Mouse (Mus musculus): Measurements from ENCODE around the gene Pdcd10. TPM values are rescaled to one million over a fixed set of nuclear protein-coding genes. Genes with fewer than 3 reads are reported as not detected.

The Pdcd10 gene
- polyA plus RNA-seq, 1 experiment from 2014 or later, result 64.4 TPM

DNA sequence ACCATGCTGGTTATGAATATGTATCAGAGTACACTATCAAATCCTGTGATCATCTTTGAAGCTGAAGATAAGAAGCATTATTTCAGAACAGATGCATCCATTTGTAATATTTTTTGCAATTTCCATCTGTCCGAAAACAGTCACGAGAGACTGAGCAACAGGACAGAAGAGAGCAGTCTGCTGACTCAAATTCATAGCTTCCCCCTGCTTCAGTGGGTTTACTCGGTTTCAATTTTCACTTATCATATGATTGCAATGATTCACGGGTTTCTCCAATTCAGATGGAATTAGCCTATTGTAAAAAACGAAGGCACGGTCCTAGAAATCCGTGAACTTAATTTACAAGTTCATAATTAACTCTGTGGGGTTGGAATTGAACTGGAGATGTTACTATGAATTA lies 88.5 kb downstream of the Pdcd10 start:
- H3K27me3 ChIP-seq (replicated peaks), result no peaks in the 10 kb centered on the region
- no peaks in the 10 kb centered on the region for H3K36me3 ChIP-seq
- 78% methylated on average over 7 of the region's 7 CpGs for WGBS
- H3K4me2 ChIP-seq, result no peak overlapping the region
- H3K9me3 ChIP-seq (replicated peaks), result no peaks in the 10 kb centered on the region
- no peak overlapping the region for H3K9ac ChIP-seq
- no peak for ATAC-seq (ENCODE audit: insufficient number of reproducible peaks, low FRiP score)
- no peak overlapping the region for H3K27ac ChIP-seq (ENCODE audit: poor library complexity, severe bottlenecking)
- H3K4me3 ChIP-seq, result no peak overlapping the region
- no peaks in the 10 kb centered on the region for H3K4me1 ChIP-seq (replicated peaks)

Other genes with a start within 250 kb of the Pdcd10 start
- gene Wdr49, start 74.7 kb downstream of the Pdcd10 start, polyA plus RNA-seq (2016; fragmentation: Nextera tagmentation; extraction: Ambion mirVana), result not detected in 2 replicates
- 0.75 and 0.94 TPM in 2 replicates for gene Serpini1, start 691 bp upstream of the Pdcd10 start, polyA plus RNA-seq (2016; fragmentation: Nextera tagmentation; extraction: Ambion mirVana)
- not detected in 2 replicates for gene Gm29133, start 191.3 kb upstream of the Pdcd10 start, polyA plus RNA-seq (2016; fragmentation: Nextera tagmentation; extraction: Ambion mirVana)